8 mouse cellular contexts compared by ENCODE assay signal in genomic region chr19:16132791-16132864, GRCm38 (mm10). TPM values are rescaled to one million over a fixed set of nuclear protein-coding genes. Genes with fewer than 3 reads are reported as not detected.
DNase-seq lines count a peak whose midpoint lies in the region; ATAC-seq and TF ChIP-seq lines count a peak whose summit lies in the region.

Gene Gnaq (plus strand): TSS chr19:16132831.

- WGBS in lung, postnatal 0 days: no CpG with 5 or more reads among the region's 14 CpGs
- WGBS in forebrain, embryonic 11.5 days: 0% methylated on average over 7 of the region's 14 CpGs
- WGBS in liver, embryonic 11.5 days: 0% methylated on average over 2 of the region's 14 CpGs
- WGBS in stomach, postnatal 0 days: 0% methylated on average over 2 of the region's 14 CpGs

- peak within 1 kb of the TSS; percentile 97 for H3K27ac ChIP-seq in lung, postnatal 0 days (ENCODE audit: low read length)
- H3K27ac ChIP-seq in forebrain, embryonic 11.5 days (ENCODE audit: low read depth, low read length): peak within 1 kb of the TSS; percentile 97
- peak within 1 kb of the TSS; percentile 93 for H3K27ac ChIP-seq in liver, embryonic 11.5 days (ENCODE audit: low read depth, low read length)
- peak within 1 kb of the TSS; percentile 98 for H3K27ac ChIP-seq in stomach, postnatal 0 days (replicated peaks)

- no peak for DNase-seq in lung, postnatal 0 days (ENCODE audit: low spot score)
- DNase-seq in lung, adult 18-20 months: no peak
- no peak for DNase-seq in forebrain, embryonic 11.5 days (ENCODE audit: low spot score)
- no peak for DNase-seq in liver, embryonic 11.5 days (ENCODE audit: low spot score)
- no peak for DNase-seq in stomach, postnatal 0 days (ENCODE audit: low spot score)
- no peak for DNase-seq in cerebellum, adult 8-10 months
- no peak for DNase-seq in right cerebral cortex, adult 18-20 months

- TF ChIP-seq CTCF in lung, postnatal 0 days (IDR thresholded peaks at IDR 0.05): no peak
- TF ChIP-seq CTCF in stomach, postnatal 0 days (IDR thresholded peaks at IDR 0.05; ENCODE audit: low read depth): no peak

- peaks cover 31% of the 10 kb centered on the region; the same call in 1 of the 2 replicates for H3K4me1 ChIP-seq in lung, postnatal 0 days (ENCODE audit: insufficient read depth, low read depth, low read length)
- H3K4me1 ChIP-seq in forebrain, embryonic 11.5 days (replicated peaks; ENCODE audit: control insufficient read depth, insufficient read depth, low read length): no peaks in the 10 kb centered on the region
- peaks cover 25% of the 10 kb centered on the region for H3K4me1 ChIP-seq in liver, embryonic 11.5 days (replicated peaks; ENCODE audit: control insufficient read depth, insufficient read depth, low read length)
- peaks cover 12% of the 10 kb centered on the region for H3K4me1 ChIP-seq in stomach, postnatal 0 days (replicated peaks; ENCODE audit: control insufficient read depth, insufficient read depth)

- peak within 1 kb of the TSS; percentile 95 for H3K4me3 ChIP-seq in lung, postnatal 0 days (ENCODE audit: low read depth, low read length)
- peak within 1 kb of the TSS; percentile 96 for H3K4me3 ChIP-seq in forebrain, embryonic 11.5 days (ENCODE audit: low read depth, low read length)
- peak within 1 kb of the TSS; percentile 84 for H3K4me3 ChIP-seq in liver, embryonic 11.5 days (ENCODE audit: low read depth, low read length)
- H3K4me3 ChIP-seq in stomach, postnatal 0 days (ENCODE audit: low read depth, low read length): peak within 1 kb of the TSS; percentile 97

- no peaks in the 10 kb centered on the region for H3K36me3 ChIP-seq in lung, postnatal 0 days (ENCODE audit: insufficient read depth, low read length)
- H3K36me3 ChIP-seq in forebrain, embryonic 11.5 days (ENCODE audit: control insufficient read depth, insufficient read depth, low read length): no peaks in the 10 kb centered on the region
- no peaks in the 10 kb centered on the region for H3K36me3 ChIP-seq in liver, embryonic 11.5 days (ENCODE audit: control insufficient read depth, insufficient read depth, low read length)
- H3K36me3 ChIP-seq in stomach, postnatal 0 days (ENCODE audit: control insufficient read depth, insufficient read depth, low read length): no peaks in the 10 kb centered on the region

- H3K27me3 ChIP-seq in lung, postnatal 0 days (replicated peaks; ENCODE audit: insufficient read depth, low read length): no peaks in the 10 kb centered on the region
- no peaks in the 10 kb centered on the region for H3K27me3 ChIP-seq in forebrain, embryonic 11.5 days (ENCODE audit: control insufficient read depth, insufficient read depth, low read length)
- H3K27me3 ChIP-seq in liver, embryonic 11.5 days (replicated peaks; ENCODE audit: control insufficient read depth, insufficient read depth, low read length): peaks cover 8% of the 10 kb centered on the region
- H3K27me3 ChIP-seq in stomach, postnatal 0 days (ENCODE audit: control insufficient read depth, insufficient read depth, low read length): no peaks in the 10 kb centered on the region

- peak within 1 kb of the TSS; percentile 96 for H3K9ac ChIP-seq in lung, postnatal 0 days (replicated peaks; ENCODE audit: low read depth)
- H3K9ac ChIP-seq in forebrain, embryonic 11.5 days (ENCODE audit: low read length): peak within 1 kb of the TSS; percentile 97
- peak within 1 kb of the TSS; percentile 84 for H3K9ac ChIP-seq in liver, embryonic 11.5 days (ENCODE audit: low read depth, low read length)
- H3K9ac ChIP-seq in stomach, postnatal 0 days (ENCODE audit: low read length): peak within 1 kb of the TSS; percentile 98

- no peak for ATAC-seq in lung, postnatal 0 days
- ATAC-seq in forebrain, embryonic 11.5 days (replicated peaks; ENCODE audit: low FRiP score): no peak
- ATAC-seq in hematopoietic stem cell, adult 5-6 weeks (replicated peaks in 1 of 2; ENCODE audit: insufficient read depth in 1 of 2, low FRiP score in 2 of 2, low TSS enrichment in 1 of 2, low read depth in 1 of 2, poor library complexity in 2 of 2, severe bottlenecking in 2 of 2): no peak
- ATAC-seq in liver, embryonic 11.5 days (replicated peaks; ENCODE audit: low FRiP score): no peak
- no peak for ATAC-seq in stomach, postnatal 0 days (ENCODE audit: low FRiP score, low TSS enrichment)

- H3K4me2 ChIP-seq in lung, postnatal 0 days (replicated peaks; ENCODE audit: low read depth, low read length): peak within 1 kb of the TSS; percentile 83
- H3K4me2 ChIP-seq in forebrain, embryonic 11.5 days (ENCODE audit: low read depth, low read length, severe bottlenecking): peak within 1 kb of the TSS; percentile 67
- H3K4me2 ChIP-seq in liver, embryonic 11.5 days: peak within 1 kb of the TSS; percentile 86
- H3K4me2 ChIP-seq in stomach, postnatal 0 days (replicated peaks; ENCODE audit: low read depth): peak within 1 kb of the TSS; percentile 75

- no peaks in the 10 kb centered on the region for H3K9me3 ChIP-seq in lung, postnatal 0 days (ENCODE audit: low read length)
- no peaks in the 10 kb centered on the region for H3K9me3 ChIP-seq in forebrain, embryonic 11.5 days (ENCODE audit: control insufficient read depth, low read length)
- no peaks in the 10 kb centered on the region for H3K9me3 ChIP-seq in liver, embryonic 11.5 days (ENCODE audit: control insufficient read depth, low read length)
- no peaks in the 10 kb centered on the region for H3K9me3 ChIP-seq in stomach, postnatal 0 days (ENCODE audit: control insufficient read depth, low read length)

- no peak for TF ChIP-seq EP300 in lung, postnatal 0 days (IDR thresholded peaks at IDR 0.05)
- no peak for TF ChIP-seq EP300 in stomach, postnatal 0 days (optimal IDR thresholded peaks at IDR 0.05)

RNA-seq across cellular contexts. Expression of gene Gnaq, which starts in this region (rescaled TPM):
- polyA plus RNA-seq in lung, postnatal 0 days (2015; fragmentation: Nextera tagmentation; extraction: Ambion mirVana): 27.6 and 30.2 TPM in 2 replicates
- polyA plus RNA-seq in forebrain, embryonic 11.5 days (2014; fragmentation: Nextera tagmentation; extraction: Ambion mirVana): 19.7 and 21.4 TPM in 2 replicates
- 21.0 and 29.8 TPM in 2 replicates for total RNA-seq in hematopoietic stem cell, adult 5-6 weeks (2017)
- 7.6 and 8.6 TPM in 2 replicates for polyA plus RNA-seq in liver, embryonic 11.5 days (2014; fragmentation: Nextera tagmentation; extraction: Ambion mirVana)
- 18.1 and 18.6 TPM in 2 replicates for polyA plus RNA-seq in stomach, postnatal 0 days (2015; fragmentation: Nextera tagmentation; extraction: Ambion mirVana)
